In the genomic region with DNA sequence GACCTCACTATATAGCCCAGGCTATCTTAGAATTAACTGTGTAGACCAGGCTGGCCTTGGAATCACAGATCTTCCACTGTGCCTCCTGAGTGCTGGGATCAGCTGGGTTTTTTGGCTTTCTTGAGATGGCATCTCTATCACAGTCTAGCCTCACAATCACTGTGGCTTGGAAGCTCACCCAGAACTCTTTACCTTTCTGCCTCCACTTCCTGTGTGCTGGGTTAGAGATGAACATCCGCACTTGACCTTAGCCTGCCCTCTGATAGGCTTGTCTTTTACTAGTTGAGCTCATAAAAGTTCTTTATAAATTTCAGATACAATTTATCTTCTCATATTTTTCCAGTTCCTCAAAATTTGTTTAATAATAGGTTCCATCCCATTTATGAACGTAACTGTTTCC, we compare ENCODE assay signal across 29 mouse cellular contexts. TPM values are rescaled to one million over a fixed set of nuclear protein-coding genes. Genes with fewer than 3 reads are reported as not detected.
"Had no signal": no experiment of that assay in that cellular context is flagged by ENCODE, and none has a peak within 500 bp of the region (broad histone marks: within the 10 kb centered on the region; RNA-seq: fewer than 3 reads in every experiment).

No protein-coding gene starts in this region.

- H3K36me3 ChIP-seq: kidney, embryonic 15.5 days; limb, embryonic 12.5 days; limb, embryonic 15.5 days; liver, embryonic 12.5 days; liver, embryonic 15.5 days; lung, embryonic 15.5 days had no signal

- H3K27me3 ChIP-seq: kidney, embryonic 15.5 days; limb, embryonic 12.5 days; limb, embryonic 15.5 days; liver, embryonic 12.5 days; liver, embryonic 15.5 days; lung, embryonic 15.5 days; megakaryocyte, embryonic 14.5 days; midbrain, embryonic 13.5 days had no signal

- DNase-seq: kidney, adult 11 months; kidney, adult 8-10 months; kidney, postnatal 10 days; kidney, postnatal 4 days; left cerebral cortex, postnatal 4 days; lung, adult 18-20 months; lung, postnatal 10 days; lung, postnatal 36 days; right cerebral cortex, postnatal 14 days; right cerebral cortex, postnatal 4 days; thymus, adult 18-20 months; thymus, postnatal 25 days had no signal

- ATAC-seq: liver, embryonic 12.5 days; midbrain, embryonic 13.5 days; midbrain, embryonic 16.5 days had no signal

- H3K4me3 ChIP-seq: kidney, embryonic 15.5 days; limb, embryonic 12.5 days; limb, embryonic 15.5 days; liver, embryonic 12.5 days; liver, embryonic 15.5 days; lung, embryonic 15.5 days; midbrain, embryonic 10.5 days; midbrain, embryonic 13.5 days had no signal

- H3K27ac ChIP-seq: kidney, embryonic 15.5 days; limb, embryonic 12.5 days; limb, embryonic 15.5 days; liver, embryonic 12.5 days; liver, embryonic 15.5 days; lung, embryonic 15.5 days; midbrain, embryonic 10.5 days; midbrain, embryonic 13.5 days had no signal

RNA-seq across cellular contexts. Expression of a gene that starts 30.0 kb away (rescaled TPM):
- total RNA-seq: layer of hippocampus, adult 18-20 months; layer of hippocampus, postnatal 10 days; left cerebral cortex, adult 8-10 months; left cerebral cortex, postnatal 14 days; left cerebral cortex, postnatal 4 days; monocyte, adult 5-6 weeks had no signal
- polyA plus RNA-seq: limb, embryonic 12.5 days; liver, embryonic 15.5 days; midbrain, embryonic 16.5 days; myocyte; neural tube, embryonic 14.5 days had no signal
